Mouse (Mus musculus) A20 (cell line): ENCODE data around the gene Ing4.

Source experiments
- DNase-seq: peaks from one replicate; pipeline ENCODE4 v3.0.0-alpha.2; 2011; ENCODE audit warnings: low read depth, low spot score

Ing4 gene

DNA sequence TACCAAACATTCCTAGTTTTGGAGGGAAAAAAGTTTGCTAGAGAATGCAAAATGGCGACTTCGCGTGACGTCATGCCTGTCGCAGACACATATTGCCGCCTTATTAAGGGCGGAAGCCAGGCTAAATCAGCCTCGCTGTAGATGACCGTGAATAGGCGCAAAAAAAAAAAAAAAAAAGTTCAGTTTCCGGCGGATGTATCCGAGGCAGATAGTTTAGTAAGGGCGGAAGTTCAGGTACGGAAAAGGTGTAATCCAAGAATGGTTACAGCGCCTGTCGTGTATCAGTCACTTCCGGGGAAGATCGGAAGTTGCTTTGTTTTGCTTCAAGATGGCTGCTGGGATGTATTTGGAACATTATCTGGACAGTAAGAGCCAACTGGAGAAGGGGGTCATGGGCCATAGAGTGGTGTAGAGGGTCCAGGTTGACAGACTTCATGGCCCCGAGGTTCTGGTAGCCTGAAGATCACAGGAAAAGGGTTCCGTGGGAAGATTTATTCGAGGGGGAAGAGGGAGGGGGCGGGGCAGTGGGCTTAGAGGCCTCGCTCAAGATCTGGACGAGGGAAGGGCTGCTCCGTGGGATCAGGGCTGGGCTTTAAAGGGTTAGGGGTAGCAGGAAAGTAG lies at the start of gene Ing4:
Gene Ing4 (plus strand): TSS at position 228 of the 621 bp plus-strand sequence.
- DNase-seq: peak; percentile 97

- no peak for DNase-seq
Observed at GRCm38 (mm10) chr6:124992241-124992640, 47.3 kb upstream of the Ing4 start.

DNA sequence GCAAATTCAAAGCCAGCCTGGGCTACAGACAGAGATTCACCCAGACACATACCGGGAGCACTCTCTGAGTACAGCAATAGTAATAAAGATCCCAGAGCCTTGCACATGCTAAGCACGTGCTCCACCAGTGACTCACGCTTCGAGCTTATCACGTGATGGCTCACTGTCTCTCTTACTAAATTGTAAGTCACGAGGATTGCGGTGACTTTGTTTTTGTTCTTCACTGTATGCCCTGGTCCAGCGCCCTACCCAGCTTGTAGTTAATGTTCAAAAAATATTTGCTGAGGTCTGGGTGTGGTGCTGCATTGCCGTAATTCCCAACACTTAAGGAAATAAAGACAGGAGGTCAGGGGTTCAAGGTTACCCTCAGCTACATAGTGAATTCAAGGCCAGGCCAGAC lies 46.2 kb upstream of the Ing4 start:
- no peak for DNase-seq

DNA sequence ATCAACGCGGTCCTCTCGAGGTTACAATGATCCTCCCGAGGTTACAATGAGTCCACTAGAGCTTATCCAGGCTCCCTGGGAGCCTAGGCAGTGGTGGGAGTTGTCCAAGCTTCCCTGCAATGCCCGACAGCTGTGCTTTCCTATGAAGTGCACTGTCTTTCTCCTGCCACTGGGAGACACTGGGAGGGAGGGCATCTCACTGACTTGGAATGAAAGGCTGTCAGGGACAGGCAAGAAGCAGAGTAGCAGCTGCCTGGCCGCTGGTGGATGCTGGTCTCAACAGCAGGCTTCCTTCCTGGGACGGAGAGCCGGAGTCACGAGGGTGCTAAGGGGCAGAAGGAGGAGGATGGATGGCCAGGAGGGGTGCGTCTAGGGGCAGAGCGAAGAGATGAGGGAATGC lies 45.7 kb upstream of the Ing4 start:
- no peak for DNase-seq

GRCm38 (mm10) chr6:124995246-124995645 lies 44.3 kb upstream of the Ing4 start:
- DNase-seq: no peak

DNA sequence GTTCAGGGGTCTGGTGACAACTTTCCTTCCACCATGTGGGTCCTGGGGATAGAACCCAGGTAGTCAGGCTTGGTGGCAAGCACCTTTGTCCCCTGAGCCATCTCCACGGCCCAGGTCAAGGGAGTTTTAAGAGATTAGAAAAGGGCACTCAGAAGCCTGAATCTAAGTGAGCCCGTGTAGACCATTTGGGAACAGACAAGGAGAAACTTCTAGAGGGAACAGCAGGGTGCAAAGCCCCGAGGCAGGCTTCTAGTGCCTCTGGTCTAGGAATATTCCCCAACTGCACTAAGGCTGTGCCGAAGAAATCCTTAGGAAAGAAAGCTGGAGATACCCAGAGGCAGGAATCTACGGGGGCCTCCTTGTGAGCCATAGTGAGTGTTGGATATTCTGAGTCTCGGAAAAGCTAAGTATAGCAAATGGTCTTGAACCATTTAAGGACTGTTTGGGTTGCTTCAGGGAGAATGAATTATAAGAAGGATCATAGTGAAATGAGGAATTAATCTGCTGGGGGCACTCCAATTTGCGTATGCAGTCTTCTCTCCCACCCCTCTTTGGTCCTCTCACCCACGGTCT lies 43.6 kb upstream of the Ing4 start:
- no peak for DNase-seq

DNA sequence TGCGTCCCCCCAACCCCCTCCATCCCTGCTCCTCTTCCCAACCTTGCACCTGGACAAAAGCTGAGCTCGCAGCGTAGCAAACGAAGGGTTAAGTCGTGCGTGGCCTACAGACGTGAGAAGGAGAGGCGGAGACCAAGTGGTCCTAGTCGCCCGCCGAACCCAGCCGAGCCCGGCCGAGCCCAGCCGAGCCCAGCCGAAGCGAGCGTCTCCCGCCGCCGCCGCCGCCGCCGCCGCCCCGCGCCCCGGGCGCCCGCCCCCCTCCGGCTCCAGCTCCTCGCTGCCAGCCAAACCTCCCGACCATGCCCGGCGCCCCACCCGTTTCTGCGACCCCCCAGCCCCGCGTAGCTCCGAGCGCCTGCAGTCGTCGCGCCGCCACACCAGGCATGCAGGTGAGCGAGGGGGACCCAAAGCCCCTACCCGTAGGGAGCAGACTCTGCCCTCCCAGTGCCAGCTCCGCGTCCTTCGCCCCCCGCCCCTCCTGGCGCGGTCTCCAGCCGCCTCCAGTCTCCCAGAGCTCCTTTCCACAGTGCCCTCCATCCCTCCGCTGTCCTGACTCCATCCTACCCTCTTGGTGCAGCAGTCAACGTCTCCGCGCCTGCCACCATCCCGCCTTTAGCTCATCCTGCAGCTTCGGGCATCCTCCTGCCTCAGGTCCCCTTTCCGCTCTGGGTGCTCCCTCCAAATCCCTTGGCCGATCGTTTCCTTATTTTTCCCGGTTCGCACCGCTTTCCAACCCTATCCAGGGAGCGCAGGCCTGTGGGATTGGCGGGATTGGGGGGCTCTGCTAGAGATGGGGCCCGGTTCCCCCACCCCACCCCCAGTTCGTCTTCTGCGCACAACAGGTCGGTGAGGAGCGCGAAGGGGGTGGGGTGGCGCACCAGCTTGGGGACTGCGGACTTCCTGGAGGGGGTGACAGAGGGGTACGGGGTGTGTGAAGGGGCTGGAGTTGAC lies 42.7 kb upstream of the Ing4 start, which contains the start of gene Pianp:
Gene Pianp (plus strand): TSS at position 144 of the 951 bp plus-strand sequence.
- peak; percentile 48 for DNase-seq

DNA sequence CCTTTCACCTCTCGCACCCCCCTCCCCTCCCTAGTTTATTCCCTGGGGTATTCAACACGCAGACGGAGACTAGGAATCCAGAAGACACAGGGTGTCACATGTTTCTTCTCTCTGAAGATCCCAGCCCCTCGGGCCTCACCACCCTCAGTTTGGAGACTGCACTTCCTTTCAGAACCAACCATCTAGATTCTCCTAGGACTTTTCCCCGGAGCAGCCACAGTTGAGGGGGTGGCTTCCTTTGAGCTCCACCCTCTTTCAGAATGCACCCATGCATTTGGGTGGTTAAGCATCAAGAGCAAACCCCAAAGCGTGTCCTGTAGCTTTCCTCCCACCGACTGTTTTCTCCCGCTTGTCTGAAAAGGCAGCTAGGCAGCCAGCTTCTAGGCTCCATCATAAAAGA lies 41.5 kb upstream of the Ing4 start:
- DNase-seq: no peak

- no peak for DNase-seq
Observed at GRCm38 (mm10) chr6:124999091-124999490, 40.5 kb upstream of the Ing4 start.

- no peak for DNase-seq
Observed at GRCm38 (mm10) chr6:124999546-124999945, 40.0 kb upstream of the Ing4 start.

GRCm38 (mm10) chr6:125003706-125004105 lies 35.9 kb upstream of the Ing4 start:
- no peak for DNase-seq

DNA sequence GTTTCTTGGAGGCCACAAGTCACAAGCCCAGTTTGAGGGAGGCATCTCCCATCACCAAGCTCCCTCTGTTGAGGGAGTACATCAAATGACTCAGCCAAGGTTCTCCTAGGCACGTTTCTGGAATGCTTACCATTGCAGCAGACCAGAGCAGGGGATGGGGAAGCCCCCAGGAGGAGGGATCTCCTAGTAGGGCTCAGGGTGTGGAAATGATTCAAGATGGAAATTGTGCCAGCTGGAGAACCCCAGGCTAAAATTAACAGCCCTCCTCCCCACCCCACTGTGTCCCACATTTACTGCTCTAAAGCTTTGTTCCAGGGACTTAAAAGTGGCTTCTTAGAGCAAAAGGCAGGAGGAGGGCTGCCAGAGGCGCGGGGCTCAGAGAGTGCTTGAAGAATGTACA lies 34.5 kb upstream of the Ing4 start:
- DNase-seq: no peak

DNA sequence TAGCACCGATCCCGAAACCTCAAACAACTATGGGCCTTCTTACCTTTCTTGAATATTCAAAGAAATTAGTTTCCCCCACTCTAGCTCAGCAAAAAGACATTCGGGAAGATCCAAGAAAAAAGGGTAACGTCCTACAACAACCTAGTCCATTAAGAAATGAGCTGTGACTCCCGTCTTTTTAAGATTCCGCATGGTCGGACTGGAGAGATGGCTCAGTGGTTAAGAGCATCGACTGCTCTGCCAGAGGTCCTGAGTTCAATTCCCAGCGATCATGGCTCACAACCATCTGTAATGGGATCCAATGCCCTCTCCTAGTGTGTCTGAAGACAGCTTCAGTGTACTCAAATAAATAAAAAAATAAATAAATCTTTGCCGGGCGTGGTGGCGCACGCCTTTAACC lies 31.5 kb upstream of the Ing4 start:
- DNase-seq: no peak

GRCm38 (mm10) chr6:125008586-125009128 lies 30.9 kb upstream of the Ing4 start:
- DNase-seq: peak; percentile 98

DNA sequence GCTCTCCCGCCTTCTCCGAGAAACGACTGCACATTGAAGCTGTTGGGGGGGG lies 30.6 kb upstream of the Ing4 start, which contains the start of gene Zfp384:
Gene Zfp384 (plus strand): TSS at position 17 of the 52 bp plus-strand sequence.
- DNase-seq: no peak

GRCm38 (mm10) chr6:125009181-125010073 lies 30.1 kb upstream of the Ing4 start:
- DNase-seq: peak; percentile 92

DNA sequence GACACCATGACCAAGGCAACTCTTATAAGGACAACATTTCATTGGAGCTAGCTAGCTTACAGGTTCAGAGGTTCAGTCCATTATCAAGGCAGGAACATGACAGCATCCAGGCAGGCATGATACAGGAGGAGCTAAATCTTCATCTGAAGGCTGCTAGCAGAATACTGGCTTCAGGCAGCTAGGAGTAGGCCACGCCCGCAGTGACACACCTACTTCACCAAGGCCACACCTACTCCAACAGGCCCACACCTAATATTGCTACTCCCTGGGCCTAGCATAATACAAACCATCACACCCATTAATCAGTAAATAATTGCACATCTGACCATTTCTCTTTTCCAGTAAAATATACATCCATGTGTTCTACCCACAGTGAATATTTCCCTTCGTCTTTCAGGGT lies 21.9 kb upstream of the Ing4 start:
- peak; percentile 22 for DNase-seq

- peak; percentile 73 for DNase-seq
Observed at GRCm38 (mm10) chr6:125030532-125030931, 9.0 kb upstream of the Ing4 start.

DNA sequence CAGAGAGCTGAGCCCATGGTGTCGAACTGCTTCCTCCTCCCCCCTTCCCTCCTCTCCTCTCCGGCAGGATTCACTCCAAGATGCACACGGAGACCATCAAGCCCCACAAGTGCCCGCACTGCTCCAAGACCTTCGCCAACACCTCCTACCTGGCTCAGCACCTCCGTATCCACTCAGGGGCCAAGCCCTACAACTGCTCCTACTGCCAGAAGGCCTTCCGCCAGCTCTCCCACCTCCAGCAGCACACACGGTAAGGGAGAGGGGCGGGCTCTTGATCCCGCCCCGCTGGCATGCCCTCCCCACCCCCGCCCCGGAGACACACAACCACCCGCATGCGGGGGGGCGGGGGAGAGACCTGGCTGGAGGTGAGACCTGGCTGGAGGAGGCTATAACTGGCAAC lies 8.0 kb upstream of the Ing4 start:
- no peak for DNase-seq

GRCm38 (mm10) chr6:125038666-125039065 lies 894 bp upstream of the Ing4 start:
- DNase-seq: no peak

DNA sequence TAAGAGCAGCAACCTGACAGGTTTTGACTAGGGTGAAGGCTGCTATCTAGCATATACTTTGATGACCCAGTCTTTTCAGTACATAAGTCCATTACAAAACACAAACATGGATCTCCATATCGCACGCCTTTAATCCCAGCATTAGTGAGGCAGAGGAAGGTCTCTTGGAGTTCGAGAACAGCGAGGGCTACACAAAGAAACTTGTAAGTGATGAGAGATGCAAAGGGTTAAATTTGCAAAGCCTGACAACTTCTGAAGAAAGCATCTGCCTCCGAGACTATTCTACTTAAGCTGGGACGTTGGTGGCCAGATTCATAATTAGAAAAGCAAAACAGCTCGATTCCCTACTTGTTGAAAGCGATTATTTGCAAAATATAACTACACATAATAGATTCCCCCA lies 429 bp upstream of the Ing4 start:
- no peak for DNase-seq

DNA sequence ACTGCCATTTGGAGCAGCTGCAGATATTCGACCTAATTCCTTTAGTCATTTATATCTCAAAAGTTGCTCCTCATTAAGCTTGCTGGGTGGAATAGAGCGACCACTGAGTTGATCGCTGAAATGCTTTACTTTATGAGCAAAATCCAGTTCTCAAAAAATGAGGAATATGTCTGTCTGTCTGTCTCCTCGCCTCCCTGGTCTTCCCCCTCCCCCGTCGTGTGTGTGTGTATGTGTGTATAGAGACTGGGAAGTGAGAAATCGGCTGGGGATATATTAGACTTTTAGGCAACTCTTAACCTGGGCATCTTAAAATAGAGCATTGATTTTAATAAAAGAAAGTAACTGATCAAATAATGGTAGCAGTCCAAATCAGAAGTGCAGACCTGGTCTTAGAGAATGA lies 661 bp downstream of the Ing4 start:
- DNase-seq: no peak
